Mouse (Mus musculus): ENCODE data around the gene Sipa1l3.

The Sipa1l3 gene

DNA sequence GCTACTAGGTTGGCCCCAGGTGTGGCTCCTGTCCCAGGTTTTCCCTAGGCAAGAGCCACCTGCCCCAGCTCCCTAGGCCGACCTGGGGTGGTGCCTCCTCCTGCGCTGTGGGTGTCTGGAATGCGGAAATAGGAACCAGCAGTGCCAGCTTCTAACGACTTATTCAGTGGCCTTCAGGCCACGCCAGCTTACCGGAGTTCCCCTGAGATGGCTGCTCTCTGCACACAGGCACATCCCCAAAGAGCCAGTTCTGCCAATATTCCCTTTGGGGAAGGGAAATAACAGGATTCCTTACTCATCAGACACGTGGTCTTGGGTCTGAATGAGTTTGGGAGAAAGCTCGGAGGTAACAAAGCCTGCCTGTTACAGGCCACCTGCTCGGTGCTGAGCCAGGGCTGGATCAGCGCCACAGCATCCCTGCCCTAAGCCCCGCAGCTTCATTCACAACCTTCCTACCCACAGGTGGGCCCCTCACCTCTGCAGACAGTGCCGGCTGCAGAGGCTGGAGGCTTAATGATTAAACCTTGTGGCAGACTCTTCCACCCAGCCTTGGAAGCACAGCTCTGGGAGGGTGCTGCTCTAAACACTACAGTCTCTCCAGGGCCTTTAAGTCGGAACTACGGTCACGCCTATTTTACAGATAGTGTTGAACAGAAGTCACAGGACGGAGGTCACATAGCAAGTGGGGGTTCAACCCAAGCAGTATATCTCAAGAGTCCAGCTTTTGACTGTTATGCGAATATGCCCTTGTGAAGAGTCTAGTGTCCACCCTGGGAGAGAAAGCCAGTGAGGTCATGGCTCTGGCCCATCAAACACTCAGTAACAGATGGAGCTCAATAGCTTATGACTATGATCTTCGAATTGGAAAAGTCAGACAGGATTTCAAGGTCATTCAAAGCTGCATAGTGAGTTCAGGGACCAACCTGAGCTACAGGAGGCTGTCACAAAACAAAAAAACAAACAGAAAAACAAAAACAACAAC lies 12.8 kb downstream of the Sipa1l3 start:
- no peak for DNase-seq (ENCODE audit: low read depth, low spot score)

- no peak for DNase-seq (ENCODE audit: low read depth, low spot score)
These were observed 13.7 kb downstream of the Sipa1l3 start for GRCm38 (mm10) chr7:29504683-29505290.

GRCm38 (mm10) chr7:29503616-29504015 lies 14.8 kb downstream of the Sipa1l3 start:
- no peak for DNase-seq (ENCODE audit: low read depth, low spot score)

DNA sequence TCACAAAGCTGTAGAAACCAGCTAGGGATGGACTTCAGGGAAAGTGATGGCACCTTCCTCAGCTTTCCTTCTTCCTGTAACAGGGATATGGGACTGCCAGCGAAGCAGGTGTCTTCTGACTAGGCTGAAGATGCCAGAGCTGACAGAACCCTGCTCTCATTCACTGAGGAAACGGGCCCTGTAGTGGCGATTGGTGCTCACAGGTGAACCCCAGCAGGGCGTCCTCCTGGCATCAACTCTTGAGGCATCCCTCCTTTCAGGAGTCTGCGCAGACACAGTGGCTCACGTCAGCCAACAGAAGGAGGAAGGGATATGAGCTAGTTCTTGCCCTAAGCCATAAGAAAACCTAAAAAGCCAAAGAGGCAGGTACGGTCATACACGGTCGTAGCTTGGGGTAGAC lies 17.2 kb downstream of the Sipa1l3 start:
- DNase-seq (ENCODE audit: low read depth, low spot score): no peak

GRCm38 (mm10) chr7:29499071-29499470 lies 19.4 kb downstream of the Sipa1l3 start:
- no peak for DNase-seq (ENCODE audit: low read depth, low spot score)

- DNase-seq (ENCODE audit: low read depth, low spot score): no peak
These were observed 21.4 kb downstream of the Sipa1l3 start for GRCm38 (mm10) chr7:29496953-29497590.

- no peak for DNase-seq (ENCODE audit: low read depth, low spot score)
These were observed 22.1 kb downstream of the Sipa1l3 start for GRCm38 (mm10) chr7:29496332-29496731.

- no peak for DNase-seq (ENCODE audit: low read depth, low spot score)
These were observed 22.6 kb downstream of the Sipa1l3 start for GRCm38 (mm10) chr7:29495880-29496279.

GRCm38 (mm10) chr7:29494854-29495253 lies 23.6 kb downstream of the Sipa1l3 start:
- DNase-seq (ENCODE audit: low read depth, low spot score): no peak

DNA sequence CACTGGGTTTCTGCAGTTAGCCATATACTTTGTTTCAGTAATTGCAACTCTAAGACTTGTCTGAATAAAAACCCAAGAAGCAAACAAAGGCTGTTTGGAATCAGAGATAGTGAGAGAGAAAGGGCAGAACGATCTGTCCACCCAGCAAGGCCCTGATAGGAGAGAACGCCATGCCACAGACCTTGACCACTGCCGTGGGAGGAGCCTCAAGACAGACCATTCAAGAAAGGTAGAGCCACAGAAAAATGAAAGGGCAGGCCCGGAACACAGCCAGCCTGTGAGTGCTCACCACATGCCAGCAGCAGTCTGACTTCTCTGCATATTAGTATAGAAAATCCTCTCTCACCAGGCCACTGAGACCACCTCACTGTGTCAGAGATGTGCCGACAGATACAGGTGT lies 24.4 kb downstream of the Sipa1l3 start:
- DNase-seq (ENCODE audit: low read depth, low spot score): no peak

- no peak for DNase-seq (ENCODE audit: low read depth, low spot score)
These were observed 25.4 kb downstream of the Sipa1l3 start for GRCm38 (mm10) chr7:29492992-29493391.

- no peak for DNase-seq (ENCODE audit: low read depth, low spot score)
These were observed 26.6 kb downstream of the Sipa1l3 start for GRCm38 (mm10) chr7:29491861-29492260.

DNA sequence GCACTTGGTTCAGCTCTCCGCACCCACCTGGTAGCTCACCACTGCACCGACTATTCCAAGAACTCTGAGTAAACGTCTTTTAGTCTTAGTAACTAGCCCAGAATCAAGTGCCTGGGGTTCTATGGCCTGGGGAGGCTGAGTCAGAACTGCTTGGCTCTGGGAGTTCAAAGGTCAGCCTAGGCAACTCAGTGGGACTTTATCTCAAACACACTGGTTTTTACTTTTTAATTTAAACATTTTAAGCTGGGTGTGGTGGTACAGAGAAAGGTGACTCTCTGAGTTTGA lies 27.0 kb downstream of the Sipa1l3 start:
- no peak for DNase-seq (ENCODE audit: low read depth, low spot score)

DNA sequence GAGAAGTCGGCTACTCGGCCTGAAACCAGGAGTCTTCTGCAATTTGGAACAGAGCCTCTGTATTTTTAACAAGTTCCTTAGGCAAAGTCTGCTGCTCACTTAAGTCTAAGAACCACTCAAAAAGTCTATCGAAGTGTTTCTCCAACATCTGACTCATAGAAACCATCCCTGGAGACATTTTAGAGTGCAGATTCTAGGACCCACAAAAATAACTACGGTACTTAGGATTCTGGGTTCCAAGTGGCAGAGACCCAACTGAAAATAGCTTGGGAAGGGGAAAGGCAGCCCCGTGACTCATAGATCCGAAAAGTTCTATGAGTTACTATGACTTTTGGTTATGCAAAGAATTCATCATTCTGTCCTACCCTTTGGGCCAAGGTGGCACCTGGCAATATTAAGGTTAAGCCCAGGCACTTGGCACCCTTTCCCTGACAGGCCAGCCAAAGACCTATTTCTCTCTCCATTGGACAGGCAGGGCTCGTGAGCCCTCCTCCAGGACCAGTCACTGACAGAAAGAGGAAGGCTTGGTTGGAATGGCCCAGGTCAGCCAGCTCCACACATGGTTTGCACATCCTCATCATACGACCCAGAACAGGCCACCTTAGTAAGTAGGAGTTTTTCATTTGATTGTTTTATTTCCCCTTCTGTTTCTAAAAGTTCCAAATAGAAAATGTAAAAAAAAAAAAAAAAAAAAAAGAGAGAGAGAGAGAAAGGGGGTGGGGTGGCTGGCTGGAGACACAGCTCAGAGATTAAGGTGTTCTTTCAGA lies 27.6 kb downstream of the Sipa1l3 start:
- DNase-seq (ENCODE audit: low read depth, low spot score): peak; percentile 45

DNA sequence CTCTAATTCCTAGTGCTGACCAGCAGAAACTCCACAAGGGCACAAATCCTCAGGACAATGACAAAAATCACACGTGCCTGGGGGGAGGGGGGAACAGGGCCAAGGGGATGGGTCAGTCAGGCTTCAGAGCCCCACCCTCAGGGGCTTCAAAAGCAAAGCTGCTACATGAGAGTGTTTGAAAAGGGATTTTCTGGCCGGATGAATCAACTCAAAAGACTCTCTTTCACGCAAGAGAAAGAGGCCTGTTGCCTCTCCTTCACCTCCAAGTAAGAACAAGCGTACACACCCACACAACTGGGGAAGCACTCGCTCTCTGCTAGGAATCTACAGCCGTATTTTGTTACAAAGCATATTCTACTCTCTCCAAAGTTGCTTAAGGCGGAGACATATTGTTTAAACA lies 28.6 kb downstream of the Sipa1l3 start:
- no peak for DNase-seq (ENCODE audit: low read depth, low spot score)

- DNase-seq (ENCODE audit: low read depth, low spot score): no peak
These were observed 29.1 kb downstream of the Sipa1l3 start for GRCm38 (mm10) chr7:29489364-29489763.

GRCm38 (mm10) chr7:29486753-29487152 lies 31.7 kb downstream of the Sipa1l3 start:
- DNase-seq (ENCODE audit: low read depth, low spot score): no peak

DNA sequence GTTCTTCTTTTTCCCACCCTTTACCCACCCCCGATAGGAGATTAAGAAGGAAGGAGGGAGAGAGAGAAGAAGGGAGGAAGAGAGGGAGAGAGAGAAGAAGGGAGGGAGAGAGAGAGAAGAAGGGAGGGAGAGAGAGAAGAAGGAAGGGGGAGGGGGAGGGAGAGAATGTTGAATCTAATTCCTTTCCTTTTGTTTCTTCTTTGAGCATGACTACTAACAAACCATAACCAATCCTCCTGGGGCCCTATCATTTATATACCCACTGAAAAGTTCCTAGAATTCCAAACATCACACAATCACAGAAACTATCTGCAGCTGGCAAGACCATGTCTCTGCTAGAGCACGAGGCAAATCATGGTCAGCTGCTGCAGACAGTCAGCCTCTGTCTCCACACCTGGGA lies 32.7 kb downstream of the Sipa1l3 start:
- no peak for DNase-seq (ENCODE audit: low read depth, low spot score)

DNA sequence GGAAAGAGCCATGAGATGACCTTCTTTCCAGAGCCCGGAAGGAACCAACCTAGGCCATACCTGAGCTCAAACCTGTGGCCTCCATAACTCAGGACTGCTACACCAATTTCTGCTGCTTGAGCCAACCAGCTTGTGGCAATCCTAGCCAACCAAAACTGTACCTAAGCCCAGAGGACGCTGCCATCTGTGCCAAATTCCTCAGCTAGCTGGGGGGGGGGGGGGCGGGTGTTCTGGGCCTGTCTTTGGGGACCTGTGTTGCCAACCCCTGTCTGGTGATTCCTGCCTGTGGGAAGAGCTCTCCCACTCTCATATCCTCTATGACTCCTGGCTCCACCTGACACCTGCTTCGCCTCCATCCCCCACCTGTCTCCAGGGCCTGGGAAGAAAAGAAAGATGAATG lies 34.9 kb downstream of the Sipa1l3 start:
- no peak for DNase-seq (ENCODE audit: low read depth, low spot score)

- no peak for DNase-seq (ENCODE audit: low read depth, low spot score)
These were observed 36.9 kb downstream of the Sipa1l3 start for GRCm38 (mm10) chr7:29481345-29482155.

All from skeletal muscle tissue, adult 2 months (tissue).